Mouse (Mus musculus): ENCODE measurements around the gene Rraga.
A peak's percentile ranks its signal among the peaks of the same experiment; 100 is the strongest.

GRCm38 (mm10) chr4:86575283-86575983 is at the start of gene Rraga:
- TF ChIP-seq CTCF (IDR thresholded peaks at IDR 0.05 in 2 of 3, conservative IDR thresholded peaks at IDR 0.05 in 1 of 3; ENCODE audit: control insufficient read depth in 1 of 3, insufficient read depth in 1 of 3, low read depth in 2 of 3, low read length in 3 of 3, poor library complexity in 1 of 3, severe bottlenecking in 1 of 3) (peak; percentile 54 to 76 (median 76)), CHD2 (IDR thresholded peaks at IDR 0.05; ENCODE audit: low read length) (peak; percentile 99), POLR2A (IDR thresholded peaks at IDR 0.05; ENCODE audit: control insufficient read depth in 1 of 2, insufficient read depth in 1 of 2, low read depth in 1 of 2, low read length in 2 of 2, poor library complexity in 1 of 2) (peak; percentile 97 to 98), EP300 (IDR thresholded peaks at IDR 0.05; ENCODE audit: low read depth in 1 of 2, low read length in 2 of 2) (no peak; a peak in 1 of 4 replicates), ELF1 (IDR thresholded peaks at IDR 0.05; ENCODE audit: low read depth, low read length) (peak; percentile 75; the same call in 1 of the 2 replicates), E2F4 (IDR thresholded peaks at IDR 0.05; ENCODE audit: borderline replicate concordance, low read depth, low read length) (no peak), UBTF (IDR thresholded peaks at IDR 0.05; ENCODE audit: borderline replicate concordance, insufficient read depth, low read depth, low read length) (no peak)

Measured in MEL (cell line).